Mouse (Mus musculus) left cerebral cortex, postnatal 4 days (tissue): Measurements from ENCODE around the gene Vmn1r33. TPM values are rescaled to one million over a fixed set of nuclear protein-coding genes. Genes with fewer than 3 reads are reported as not detected.
"Not testable (repeated sequence)": the region's sequence is repeated elsewhere in the genome, so short reads cannot be mapped to it uniquely, and the experiment has no call there.

ENCODE experiments used
- DNase-seq: peaks from one replicate; pipeline ENCODE4 v3.0.0-alpha.2; 2022
- intact Hi-C: fragments of 180-260 bp; cut with DNase I; formaldehyde crosslinking; loops from one replicate; pipeline ENCODE4 v1.15.1; 2025
- total RNA-seq, 2 experiments: library from RNA; stranded (reverse); gene quantifications; 2 replicates each; pipeline ENCODE4 v1.2.3; 2021

Vmn1r33 gene
- total RNA-seq: not detected

DNA sequence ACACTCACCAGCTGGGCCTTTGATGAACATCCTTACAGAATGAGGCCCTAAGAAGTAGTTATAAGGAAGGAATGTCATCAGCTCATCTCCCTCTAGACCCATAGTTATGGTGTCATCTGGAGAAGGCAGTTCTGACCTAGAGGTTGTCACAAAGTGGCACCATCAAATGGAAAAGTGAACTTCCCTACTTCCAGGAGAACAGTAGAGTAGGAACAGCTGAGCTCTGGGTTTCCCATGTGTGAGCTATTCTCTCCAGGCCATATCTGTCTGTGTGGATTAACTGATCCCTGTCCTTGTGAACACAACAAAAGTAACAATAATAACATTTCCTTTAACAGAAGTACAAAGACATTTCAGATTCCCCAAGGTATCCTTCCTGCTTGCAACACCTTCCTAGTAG lies at the start of gene Vmn1r33:
TSS of gene Vmn1r33 (minus strand) at position 101 of the 400 bp plus-strand sequence.
- DNase-seq, intact Hi-C loops: not testable (repeated sequence)

DNA sequence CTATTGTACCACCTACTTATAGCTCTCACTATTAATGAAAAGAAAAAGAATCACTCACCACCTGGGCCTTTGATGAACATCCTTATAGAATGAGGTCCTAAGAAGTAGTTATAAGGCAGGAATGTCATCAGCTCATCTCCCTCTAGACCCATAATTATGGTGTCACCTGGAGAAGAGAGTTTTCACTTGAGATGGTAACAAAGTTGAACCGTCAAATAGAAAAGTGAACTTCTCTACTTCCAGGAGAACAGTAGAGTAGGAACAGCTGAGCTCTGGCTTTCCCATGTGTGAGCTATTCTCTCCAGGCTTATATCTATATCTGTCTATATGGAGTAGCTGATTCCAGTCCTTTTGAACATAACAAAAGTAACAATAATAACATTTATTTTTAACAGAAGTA lies 25.7 kb upstream of the Vmn1r33 start, which contains the start of gene Vmn1r34:
TSS of gene Vmn1r34 (minus strand) at position 101 of the 400 bp plus-strand sequence.
- no peak for DNase-seq

DNA sequence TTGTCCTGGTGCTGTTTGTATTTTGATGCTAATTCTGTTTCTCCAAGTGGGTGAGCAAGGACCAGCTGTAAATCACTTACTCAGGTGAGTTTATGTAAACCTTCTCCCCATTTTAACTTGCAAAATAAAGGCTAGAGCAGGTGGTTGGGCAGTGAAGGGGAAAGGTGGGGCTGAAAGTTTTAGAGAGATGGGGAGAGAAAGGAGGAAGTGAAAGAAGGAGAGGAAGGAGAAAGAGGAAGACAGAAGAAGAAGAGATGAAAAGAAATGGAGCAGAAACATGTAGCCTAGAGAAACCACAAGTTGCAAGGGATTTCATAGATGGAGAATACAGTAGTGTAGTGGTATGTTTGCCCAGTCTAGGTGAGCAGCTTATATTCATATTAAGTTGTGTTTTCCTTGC lies 22.3 kb downstream of the Vmn1r33 start:
- no peak for DNase-seq
- intact Hi-C loops: no loop called here

More for the DNA sequence above, 25.7 kb upstream of the Vmn1r33 start, which contains the start of gene Vmn1r34:
- intact Hi-C loops: no loop called here

Other genes with a start within 250 kb of the Vmn1r33 start
- gene Mad2l1, start 82.9 kb downstream of the Vmn1r33 start, total RNA-seq: 10 to 100 TPM; 11.6 to 12.8 TPM
- not detected for gene Vmn1r32, start 58.2 kb downstream of the Vmn1r33 start, total RNA-seq
- not detected for gene Vmn1r34, start 25.6 kb upstream of the Vmn1r33 start, total RNA-seq
- not detected for gene Vmn1r35, start 67.6 kb upstream of the Vmn1r33 start, total RNA-seq
- not detected for gene Vmn1r36, start 100.9 kb upstream of the Vmn1r33 start, total RNA-seq
- not detected for gene Vmn1r37, start 111.1 kb upstream of the Vmn1r33 start, total RNA-seq
- not detected for gene Vmn1r38, start 164.3 kb upstream of the Vmn1r33 start, total RNA-seq
- gene Vmn1r39, start 192.3 kb upstream of the Vmn1r33 start, total RNA-seq: not detected